Mouse (Mus musculus) myocyte (in vitro differentiated cells): ENCODE measurements around the gene Fpgt.

Source experiments
- CEBPB ChIP-seq: IDR thresholded peaks from 2 replicates; pipeline ENCODE4 v1.6.1; 2011; ENCODE audit warnings: mild to moderate bottlenecking, moderate library complexity; ENCODE audit not compliant: poor library complexity, insufficient read depth, severe bottlenecking
- MAX ChIP-seq: IDR thresholded peaks from one replicate; pipeline ENCODE4 v1.6.1; 2011; ENCODE audit warnings: low read depth, mild to moderate bottlenecking, control low read depth
- MYOD1 ChIP-seq, 3 experiments: IDR thresholded peaks; one replicate each; pipeline ENCODE4 v1.6.1; 2011; ENCODE audit warnings: control low read depth in 2 of 3, low read depth in 2 of 3, mild to moderate bottlenecking in 2 of 3, moderate library complexity in 1 of 3; ENCODE audit not compliant: insufficient read length in 2 of 3, control insufficient read depth in 1 of 3
- POLR2A ChIP-seq: IDR thresholded peaks from one replicate; pipeline ENCODE4 v1.6.1; 2011; ENCODE audit warnings: low read depth, mild to moderate bottlenecking, control low read depth, moderate library complexity; ENCODE audit not compliant: insufficient read length
- SRF ChIP-seq: IDR thresholded peaks from one replicate; pipeline ENCODE4 v1.6.1; 2011; ENCODE audit warnings: low read depth; ENCODE audit not compliant: control insufficient read depth, insufficient read length
- TCF3 ChIP-seq: IDR thresholded peaks from one replicate; pipeline ENCODE4 v1.6.1; 2011; ENCODE audit warnings: low read depth, control low read depth; ENCODE audit not compliant: insufficient read length
- USF1 ChIP-seq: IDR thresholded peaks from one replicate; pipeline ENCODE4 v1.6.1; 2011; ENCODE audit warnings: low read depth, mild to moderate bottlenecking, control low read depth, moderate library complexity

- TF ChIP-seq MYOD1 (IDR thresholded peaks at IDR 0.05; ENCODE audit: control insufficient read depth in 1 of 3, insufficient read length in 2 of 3, low read depth in 2 of 3), result no peak
- TF ChIP-seq CEBPB, result peak; percentile 72; the same call in 1 of the 2 replicates
- no peak for TF ChIP-seq MAX
- no peak for TF ChIP-seq POLR2A
- no peak for TF ChIP-seq TCF3
- no peak for TF ChIP-seq USF1
- no peak for TF ChIP-seq SRF
Observed at GRCm38 (mm10) chr3:155057566-155057965, 35.6 kb downstream of the Fpgt start.
